Mouse (Mus musculus): ENCODE results near the gene Prm3.

Prm3 gene

DNA sequence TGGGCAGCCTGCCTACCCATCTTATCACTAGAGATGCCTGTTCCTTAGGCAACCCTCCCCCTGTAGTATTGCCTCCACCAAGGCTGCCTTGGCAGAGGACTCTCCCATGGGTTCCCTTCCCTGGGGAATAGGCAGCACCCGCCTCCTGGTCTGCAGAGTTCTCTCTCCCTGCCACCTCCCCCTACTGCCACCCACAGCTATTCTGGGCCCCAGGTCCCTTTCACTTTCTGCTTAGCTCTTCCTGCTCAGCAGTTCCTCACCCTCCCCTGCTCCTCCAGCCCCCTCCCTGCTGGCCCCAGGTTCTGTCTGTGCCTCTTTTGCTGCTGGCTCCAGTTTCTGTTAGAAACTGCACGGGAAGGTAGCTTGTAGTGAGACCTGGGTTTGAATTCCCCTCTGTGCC is 21.1 kb downstream of the Prm3 start:
- no peak for DNase-seq

DNA sequence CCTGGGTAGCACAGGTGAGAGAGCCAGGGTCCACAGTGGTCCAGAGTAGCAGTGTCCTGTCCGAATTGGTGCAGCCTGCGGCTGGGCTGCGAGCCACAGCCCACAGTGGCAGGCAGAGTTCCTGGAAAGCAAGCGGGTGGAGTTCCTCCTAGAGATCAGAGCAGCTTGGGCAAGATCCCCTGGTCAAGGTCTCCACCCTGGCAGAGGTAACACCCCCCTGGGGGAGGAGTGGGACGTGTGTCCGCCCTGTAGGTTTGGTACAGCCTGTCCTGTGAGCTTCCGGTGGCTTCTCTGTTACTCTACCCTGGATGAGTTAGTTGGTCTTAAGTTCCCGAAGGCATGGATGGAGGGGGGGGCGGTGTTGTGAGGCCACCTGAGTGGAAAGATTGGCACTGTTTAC is 21.9 kb downstream of the Prm3 start:
- no peak for DNase-seq

DNA sequence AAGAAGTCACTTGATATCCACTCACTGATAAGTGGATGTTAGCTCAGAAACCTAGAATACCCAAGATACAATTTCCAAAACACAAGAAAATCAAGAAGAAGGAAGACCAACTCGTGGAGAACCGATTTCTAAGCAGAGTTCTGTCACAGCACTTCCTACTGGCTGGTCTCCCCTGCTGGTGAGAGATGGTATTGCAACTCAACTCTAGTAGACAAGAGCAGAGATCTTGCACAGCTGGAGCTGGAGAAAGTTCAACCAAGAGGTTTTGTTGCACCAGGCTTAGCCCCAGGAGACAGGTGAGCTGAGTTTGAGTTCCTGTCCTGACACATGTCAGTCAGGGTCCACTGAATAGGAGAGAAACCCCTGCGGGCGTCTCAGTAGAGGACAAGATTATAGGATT is 23.6 kb downstream of the Prm3 start:
- DNase-seq: peak in 1 of 2 experiments; percentile 80

DNA sequence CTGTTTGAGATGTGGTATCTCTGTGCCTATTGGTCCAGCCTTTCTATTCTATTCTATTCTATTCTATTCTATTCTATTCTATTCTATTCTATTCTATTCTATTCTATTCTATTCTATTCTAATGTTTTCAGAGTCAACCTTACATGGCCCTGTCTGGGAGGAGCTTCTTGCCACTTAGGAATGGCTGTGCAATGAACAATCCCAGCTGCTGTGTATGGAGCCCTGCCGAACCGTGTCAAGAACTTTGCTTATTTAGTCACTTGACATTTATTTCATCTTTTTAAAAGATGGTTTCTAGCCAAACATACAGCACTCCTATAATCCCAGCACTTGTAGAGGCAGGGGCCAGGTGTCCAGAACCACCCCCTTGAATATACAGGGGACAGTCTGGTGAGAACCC is 26.4 kb downstream of the Prm3 start:
- peak in 1 of 2 experiments; percentile 72 for DNase-seq

DNA sequence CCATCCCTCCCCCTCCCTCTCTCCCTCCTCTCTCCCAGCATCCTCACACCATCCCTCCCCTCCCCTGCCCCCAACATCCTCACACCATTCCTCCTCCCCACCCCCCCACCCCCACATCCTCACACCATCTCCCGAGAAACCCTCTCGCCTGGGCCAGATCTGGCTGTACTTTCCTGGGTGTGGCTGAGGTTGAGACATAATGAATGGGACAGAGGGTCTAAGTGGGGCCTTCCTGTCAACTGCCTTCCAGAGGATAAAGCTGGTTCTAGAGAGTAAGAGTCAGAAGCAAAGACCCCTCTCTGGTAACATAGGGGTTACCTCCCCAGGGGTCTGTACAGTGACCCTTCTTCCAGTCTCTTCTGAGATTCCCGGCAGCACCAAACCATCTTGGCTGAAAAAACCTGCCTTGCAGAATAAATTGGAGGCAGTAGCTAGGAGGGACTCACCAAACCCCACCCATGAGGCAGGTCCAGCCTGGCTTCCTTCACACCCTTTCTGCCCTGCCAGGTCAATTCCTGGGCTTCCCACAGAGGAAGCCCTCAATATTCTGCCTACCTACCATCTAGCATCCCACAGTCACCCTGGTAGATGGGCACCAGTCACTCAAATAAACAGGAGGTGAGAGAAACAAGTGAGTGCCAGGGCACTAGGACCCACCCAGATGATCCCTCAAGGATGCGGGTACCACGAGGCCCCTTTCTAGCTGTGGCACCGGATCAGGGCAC is 27.0 kb downstream of the Prm3 start:
- DNase-seq: no peak

DNA sequence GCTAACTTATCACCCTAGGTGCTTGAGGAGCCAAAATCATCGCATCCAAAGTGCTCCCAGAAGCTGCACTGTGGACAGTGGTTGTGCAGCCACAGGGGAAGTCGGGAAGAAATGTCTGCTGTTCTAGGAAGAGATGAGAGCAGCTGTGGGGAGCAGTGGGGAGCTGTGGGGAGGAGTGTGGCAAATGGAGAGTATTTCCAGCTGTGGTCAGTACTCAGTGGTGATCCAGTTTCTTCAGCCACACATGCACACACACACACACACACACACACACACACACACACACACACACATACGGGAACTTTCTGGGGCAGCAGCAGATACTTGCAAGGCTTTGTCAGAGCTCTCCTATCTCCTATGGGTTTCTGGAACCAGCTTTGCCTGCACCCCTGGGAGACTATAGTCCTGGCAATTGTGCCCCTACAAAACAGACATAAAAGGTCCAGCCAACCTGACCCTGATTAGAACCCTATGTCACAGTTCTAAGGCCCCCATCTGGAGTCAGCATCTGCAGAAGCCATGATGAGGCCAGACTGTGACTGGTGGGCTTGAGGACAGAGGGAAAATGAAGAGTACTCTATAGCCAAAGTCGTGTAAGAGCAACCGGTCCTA is 28.0 kb downstream of the Prm3 start:
- DNase-seq: peak in 1 of 2 experiments; percentile 64

DNA sequence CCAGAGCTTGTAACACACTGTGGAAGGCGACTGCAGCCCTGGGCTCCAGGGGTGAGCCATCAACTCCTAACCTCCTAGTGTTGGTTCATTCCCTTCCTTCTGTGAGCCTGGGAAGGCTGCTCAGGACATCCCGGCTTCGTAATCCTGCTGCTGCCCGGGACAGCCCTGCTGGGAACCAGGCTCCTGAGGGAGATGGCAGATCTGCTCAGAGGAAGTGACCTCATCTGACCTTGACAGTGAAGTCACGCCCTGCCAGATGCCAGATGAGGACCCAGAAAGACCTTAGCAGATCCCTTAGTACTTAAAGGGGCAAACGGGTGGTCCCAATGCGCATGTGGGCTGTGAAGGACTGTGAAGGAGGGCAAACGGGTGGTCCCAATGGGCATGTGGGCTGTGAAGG is 29.5 kb downstream of the Prm3 start:
- no peak for DNase-seq

DNA sequence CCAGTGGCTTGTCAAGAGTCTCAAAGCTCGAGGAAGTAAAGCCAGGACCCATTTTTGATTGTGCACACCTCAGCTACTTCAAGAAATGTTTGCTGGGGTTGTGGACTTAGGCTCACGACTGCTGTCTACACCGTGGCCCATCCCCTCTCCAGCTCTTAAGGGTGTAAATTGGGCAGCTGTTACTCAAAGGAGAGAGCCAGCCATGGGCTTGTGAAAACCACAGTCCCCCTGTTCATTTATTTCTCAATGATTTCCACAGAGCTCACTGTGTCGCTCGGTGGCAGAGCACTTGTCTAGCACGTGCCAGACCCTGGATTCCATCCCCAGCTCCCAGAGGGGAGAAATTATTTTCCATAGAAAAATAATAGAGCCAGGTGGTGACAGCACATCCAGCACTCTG is 34.5 kb downstream of the Prm3 start:
- no peak for DNase-seq

DNA sequence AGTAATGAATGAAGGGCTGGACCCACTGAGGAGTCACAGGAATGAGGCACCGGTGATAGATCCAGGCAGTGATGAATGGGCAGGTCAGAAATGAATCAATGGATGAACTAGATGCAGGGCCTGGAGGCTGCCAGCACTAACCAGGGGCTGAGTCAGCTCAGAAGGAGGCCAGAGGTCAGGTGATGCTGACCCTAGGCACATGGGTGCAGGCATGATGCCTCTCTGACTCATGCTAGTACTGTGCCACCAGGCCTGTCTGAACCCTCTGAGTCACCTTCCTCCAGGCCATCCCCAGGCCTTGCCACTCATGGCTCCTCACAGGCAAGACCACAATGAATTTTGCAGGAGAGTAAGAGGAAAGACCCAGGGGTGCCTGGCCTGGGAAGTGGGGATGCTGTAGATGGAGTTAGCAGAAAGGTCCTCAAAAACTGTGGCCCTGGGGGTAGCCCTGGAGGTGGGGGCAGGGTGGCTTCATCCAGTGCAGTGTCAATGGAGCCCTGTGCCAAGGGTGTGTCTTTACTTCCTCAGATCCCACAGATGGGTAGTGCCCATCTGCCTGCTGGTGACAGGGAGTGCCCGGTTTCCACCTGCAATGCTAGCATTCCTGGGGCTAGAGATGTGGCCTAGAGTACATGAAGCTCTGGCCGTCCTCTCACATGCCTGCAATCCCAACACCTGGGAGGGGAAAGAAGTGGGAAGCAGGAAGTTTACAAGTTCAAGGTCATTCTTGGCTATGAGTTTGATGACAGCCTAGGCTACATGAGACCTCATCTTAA is 36.0 kb downstream of the Prm3 start:
- DNase-seq: no peak

DNA sequence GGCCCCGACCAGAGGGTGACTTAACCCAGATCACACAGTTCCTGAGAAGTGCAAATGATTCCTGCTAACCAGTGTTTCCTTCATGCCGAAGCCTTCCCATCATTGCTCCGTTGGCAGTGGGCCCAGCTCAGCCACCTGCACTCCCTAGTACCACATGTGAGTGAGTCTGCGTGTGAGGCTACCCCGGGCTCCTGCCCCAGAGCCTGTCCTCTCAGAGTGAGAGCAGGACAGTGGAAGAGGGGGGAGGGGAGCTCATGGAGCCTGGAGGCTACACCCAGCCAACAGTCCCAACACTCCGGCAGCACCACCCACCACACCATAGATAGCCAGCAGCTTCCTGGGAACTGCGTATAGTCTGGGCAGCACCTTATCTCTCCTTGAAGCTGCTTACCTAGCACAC is 40.9 kb downstream of the Prm3 start:
- no peak for DNase-seq

DNA sequence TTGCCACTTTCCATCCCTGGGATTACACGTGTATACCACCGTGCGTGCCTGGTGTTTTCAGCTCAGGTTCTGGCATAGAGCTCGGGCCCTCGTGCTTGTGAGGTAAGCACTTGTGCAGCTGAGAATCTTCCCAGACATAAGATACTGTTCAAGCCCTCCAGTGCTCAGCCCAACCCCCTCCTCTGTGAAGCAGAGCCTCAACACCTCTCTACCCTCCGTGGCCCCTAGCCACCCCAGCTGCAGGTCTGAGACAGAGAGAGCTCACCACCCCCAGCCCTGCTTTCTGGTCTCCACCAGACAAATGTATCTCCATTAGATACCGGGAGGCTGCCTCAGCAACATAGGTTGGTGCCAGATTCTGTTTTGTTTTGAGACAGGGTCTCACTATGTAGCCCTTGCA is 41.5 kb downstream of the Prm3 start:
- no peak for DNase-seq

DNA sequence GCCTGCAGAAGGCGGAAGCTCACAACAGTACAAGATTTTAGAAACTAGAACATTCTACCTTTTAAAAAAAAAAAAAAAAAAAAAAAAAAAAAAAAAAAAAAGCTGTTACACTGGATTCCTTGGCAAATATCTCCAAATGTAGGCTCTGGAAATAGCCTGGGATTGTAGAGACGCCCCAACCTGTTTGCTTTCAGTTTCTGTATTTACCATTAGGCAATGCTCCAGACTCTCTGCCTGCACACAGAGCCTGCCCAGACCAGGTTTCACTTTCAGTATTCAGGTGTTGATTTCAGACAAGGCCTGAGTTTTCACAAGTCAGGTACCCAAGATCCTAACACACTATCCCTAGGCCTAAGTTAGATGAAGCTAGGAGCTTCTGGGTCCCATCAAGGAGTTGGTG is 49.6 kb downstream of the Prm3 start:
- peak in 1 of 2 experiments; percentile 38 for DNase-seq

Data from lung, postnatal 4 days (tissue).